Mouse (Mus musculus) MEL-GATA-1-ER (cell line): ENCODE measurements around the gene Efhd1.
A peak's percentile ranks its signal among the peaks of the same experiment; 100 is the strongest.

Experiments
- DNase-seq: peaks from one replicate; pipeline ENCODE4 v3.0.0-alpha.2; 2012; ENCODE audit warnings: low read depth; ENCODE audit errors: extremely low read depth

The Efhd1 gene

GRCm38 (mm10) chr1:87308952-87309351, 44.8 kb downstream of the Efhd1 start:
- DNase-seq = no peak

DNA sequence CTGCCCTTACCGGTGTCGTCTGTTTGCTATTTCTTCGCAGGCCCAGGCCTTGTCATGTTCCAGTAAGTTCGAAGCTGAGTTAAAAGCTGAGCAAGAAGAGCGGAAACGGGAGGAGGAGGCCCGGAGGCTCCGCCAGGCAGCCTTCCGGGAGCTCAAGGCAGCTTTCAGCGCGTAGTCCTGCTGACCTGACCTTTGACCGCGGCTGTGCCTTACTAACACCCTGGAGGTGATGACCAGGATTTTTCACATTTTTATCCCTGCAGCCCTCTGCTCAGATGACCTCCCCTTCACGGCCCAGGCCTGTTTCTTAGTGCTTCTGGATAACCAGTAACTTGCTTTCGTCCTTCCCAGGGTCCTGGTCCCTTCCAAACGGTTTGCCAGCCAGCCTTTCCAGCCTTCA, 45.5 kb downstream of the Efhd1 start:
- DNase-seq = no peak

GRCm38 (mm10) chr1:87312681-87313080, 48.5 kb downstream of the Efhd1 start:
- DNase-seq = no peak

- DNase-seq = no peak
These were observed 49.0 kb downstream of the Efhd1 start for GRCm38 (mm10) chr1:87313116-87313515.

DNA sequence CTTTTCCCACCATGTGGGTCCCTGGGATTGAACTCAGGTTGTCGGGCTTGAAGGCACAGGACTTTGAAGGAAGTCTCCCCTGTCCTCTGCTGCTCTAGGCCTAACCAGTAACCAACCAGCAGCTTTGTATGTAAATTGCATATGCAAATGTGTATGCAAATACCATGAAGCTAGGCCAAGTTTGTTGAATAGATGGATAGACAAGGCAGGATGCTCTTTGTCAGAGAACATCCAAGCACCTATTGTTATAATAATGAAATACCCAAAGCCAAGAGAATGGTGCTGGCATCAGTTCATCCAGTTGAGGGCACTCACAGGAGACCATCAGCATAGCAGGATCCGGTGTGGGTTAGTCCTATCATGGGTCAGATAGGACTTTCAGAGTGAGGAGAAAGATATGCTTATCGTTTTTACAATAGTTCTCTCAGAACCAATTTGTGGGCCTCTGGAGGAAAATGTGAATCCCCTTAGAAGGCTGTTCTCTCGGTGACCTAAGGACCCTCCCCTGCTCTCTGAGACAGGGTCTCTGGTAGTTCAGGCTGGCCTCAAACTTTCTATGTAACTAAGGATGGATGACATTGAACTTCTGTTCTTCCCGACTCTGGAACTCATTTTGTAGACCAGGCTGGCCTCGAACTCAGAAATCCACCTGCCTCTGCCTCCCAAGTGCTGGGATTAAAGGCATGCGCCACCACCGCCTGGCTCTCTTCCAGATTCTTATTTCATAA, 49.8 kb downstream of the Efhd1 start:
- no peak for DNase-seq

GRCm38 (mm10) chr1:87315431-87315830, 51.3 kb downstream of the Efhd1 start:
- no peak for DNase-seq

GRCm38 (mm10) chr1:87315894-87316293, 51.7 kb downstream of the Efhd1 start:
- no peak for DNase-seq

DNA sequence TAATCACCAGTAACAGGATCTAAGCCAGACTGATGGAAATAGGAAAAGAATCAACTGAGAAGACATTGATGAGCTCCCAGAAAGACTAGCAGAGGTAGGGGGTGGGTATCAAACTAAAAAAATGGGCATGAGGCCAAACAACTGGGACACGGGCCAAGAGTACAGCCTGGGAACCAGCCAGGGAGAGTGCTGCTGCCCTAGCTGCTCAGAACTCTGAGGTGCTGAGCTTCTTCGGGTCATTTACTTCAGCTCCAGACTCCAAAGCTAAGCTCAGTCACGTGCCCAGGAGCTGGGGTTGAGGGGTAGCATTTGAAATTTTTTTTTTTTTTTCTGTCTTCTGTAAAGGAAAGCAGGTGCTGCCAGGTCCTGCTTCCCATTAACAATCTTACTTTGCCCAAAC, 52.5 kb downstream of the Efhd1 start:
- no peak for DNase-seq

- peak; percentile 35 for DNase-seq
These were observed 56.9 kb downstream of the Efhd1 start for GRCm38 (mm10) chr1:87321071-87321470.

DNA sequence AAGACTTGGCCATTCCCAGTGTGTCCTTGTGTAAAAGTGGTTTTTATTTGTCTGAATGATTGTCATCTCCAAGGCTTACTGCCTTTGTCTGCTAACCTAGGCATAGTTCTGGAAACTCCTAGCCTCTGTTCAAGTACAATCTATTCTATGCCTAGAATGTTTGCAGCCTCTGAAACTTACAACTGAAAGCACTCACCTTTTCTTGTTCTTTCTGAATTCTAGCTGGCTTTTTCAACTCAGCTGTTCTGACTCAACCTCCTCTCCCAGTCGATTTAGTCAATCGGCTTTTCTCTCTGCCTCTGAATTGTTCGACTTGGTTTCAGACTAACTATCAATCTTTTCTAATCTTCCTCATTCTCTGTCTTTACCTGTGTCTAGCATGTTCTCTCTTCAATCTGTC, 58.6 kb downstream of the Efhd1 start:
- DNase-seq = no peak

DNA sequence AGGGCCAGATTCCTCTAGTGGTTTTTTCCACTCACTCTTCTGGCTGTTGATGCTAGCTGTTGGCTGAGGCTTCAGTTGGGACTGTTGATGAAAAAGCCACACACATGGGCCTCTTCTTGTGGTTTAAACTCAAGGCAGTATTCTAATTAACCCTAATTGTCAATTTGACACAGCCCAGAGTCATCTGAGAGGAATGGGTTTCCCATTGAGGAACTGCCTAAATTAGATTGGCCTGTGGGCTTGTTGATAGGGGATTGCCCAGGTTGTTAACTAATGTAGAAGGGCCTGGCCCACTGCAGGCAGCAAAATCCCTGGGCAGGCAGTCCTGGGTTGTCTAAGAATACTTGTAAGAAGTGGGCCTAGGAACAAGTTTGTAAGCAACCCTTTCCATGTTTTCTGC, 60.5 kb downstream of the Efhd1 start:
- no peak for DNase-seq

GRCm38 (mm10) chr1:87326742-87327163, 62.6 kb downstream of the Efhd1 start, which contains the start of gene Gigyf2:
Gene Gigyf2 (plus strand): TSS chr1:87326998.
- DNase-seq = peak; percentile 84

- peak; percentile 44 for DNase-seq
These were observed 63.1 kb downstream of the Efhd1 start for GRCm38 (mm10) chr1:87327165-87327861.

DNA sequence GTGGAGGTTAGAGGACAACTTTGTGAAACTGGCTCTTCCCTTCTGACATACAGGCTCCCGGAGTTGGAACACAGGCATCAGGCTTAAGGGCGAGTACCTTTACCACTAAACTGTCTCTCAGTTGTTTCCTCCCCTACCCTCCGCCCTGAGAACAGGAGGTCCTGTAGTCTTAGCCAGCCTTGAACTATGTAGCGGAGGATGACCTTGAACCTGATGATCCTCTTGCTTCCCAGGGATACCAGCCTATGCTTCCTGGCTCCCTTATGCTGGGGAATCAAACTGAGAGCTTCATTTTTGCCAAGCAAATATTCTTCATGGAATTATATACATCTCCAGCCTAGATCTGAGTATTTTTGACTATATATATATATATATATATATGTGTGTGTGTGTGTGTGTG, 67.6 kb downstream of the Efhd1 start:
- DNase-seq = no peak

GRCm38 (mm10) chr1:87350576-87350975, 86.4 kb downstream of the Efhd1 start:
- no peak for DNase-seq

DNA sequence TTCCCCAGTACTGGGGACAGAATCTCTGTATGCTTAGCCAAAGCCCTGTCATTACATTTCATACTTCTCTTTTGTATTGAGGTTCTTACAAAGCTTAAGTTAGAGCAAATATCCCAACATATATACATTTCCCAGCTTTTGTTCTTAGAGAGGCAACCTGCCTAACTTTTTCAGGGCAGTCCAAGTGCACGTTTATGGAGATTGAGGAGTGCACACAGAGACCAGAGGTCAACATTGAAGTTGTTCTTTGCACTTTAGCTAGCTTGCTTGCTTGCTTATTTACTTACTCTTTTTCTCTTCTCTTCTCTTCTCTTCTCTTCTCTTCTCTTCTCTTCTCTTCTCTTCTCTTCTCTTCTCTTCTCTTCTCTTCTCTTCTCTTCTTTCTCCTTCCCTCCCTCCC, 96.1 kb downstream of the Efhd1 start:
- DNase-seq = no peak
